Mouse (Mus musculus): Measurements from ENCODE around the gene Fnip2. TPM values are rescaled to one million over a fixed set of nuclear protein-coding genes. Genes with fewer than 3 reads are reported as not detected.

The Fnip2 gene
- 21.6 and 29.1 TPM in 2 replicates for total RNA-seq (2012; rRNA removed)

DNA sequence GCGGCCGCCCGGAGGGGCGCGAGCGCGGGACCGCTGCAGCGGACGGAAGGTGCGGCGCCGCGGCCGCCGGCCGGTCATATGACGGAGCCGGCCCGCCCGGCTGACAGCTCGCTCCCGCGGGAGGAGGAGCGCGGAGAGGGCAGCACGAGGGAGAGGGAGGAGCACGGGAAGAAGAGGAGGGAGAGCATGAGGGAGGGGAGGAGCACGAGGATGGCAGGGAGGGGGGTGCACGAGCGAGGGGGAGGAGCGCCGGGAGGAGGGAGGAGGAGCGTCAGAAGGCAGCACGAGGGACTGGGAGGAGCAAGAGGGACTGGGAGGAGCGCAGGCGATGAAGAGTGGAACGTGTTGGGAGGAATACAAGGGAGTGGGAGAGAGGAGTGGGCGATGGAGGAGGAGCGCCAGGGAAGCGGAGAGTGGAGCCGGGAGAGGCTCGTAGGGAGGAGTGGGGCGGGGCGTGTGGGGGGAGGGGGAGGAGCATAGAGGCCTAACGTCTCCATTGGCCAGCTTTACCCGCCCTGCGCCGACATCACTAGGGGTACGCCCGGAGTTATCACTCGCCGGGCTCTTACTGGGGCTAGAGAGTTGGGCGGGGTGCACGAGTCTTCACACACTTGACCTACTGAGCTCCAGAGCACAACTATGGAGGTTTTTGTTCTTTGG is at the start of gene Fnip2:
Gene Fnip2, minus strand, starts transcription at position 94 of the 660 bp plus-strand sequence.
- H3K27ac ChIP-seq (ENCODE audit: insufficient read depth, low read depth, low read length, poor library complexity, severe bottlenecking), result peak within 1 kb of the TSS; percentile 64
- no peaks in the 10 kb centered on the region for H3K9me3 ChIP-seq (ENCODE audit: control insufficient read depth, insufficient read depth, low read depth, low read length)
- TF ChIP-seq ZNF384 (IDR thresholded peaks at IDR 0.05; ENCODE audit: low read depth, low read length) (no peak), ZC3H11A (IDR thresholded peaks at IDR 0.05; ENCODE audit: borderline replicate concordance, low read depth, low read length) (no peak), HCFC1 (IDR thresholded peaks at IDR 0.05; ENCODE audit: borderline replicate concordance, insufficient read depth, low read length) (0 out of 2 replicates have a peak, but pooled peaks have one; percentile 21), MAFK (IDR thresholded peaks at IDR 0.05; ENCODE audit: insufficient read depth, low read depth, low read length) (no peak)
- H3K36me3 ChIP-seq (ENCODE audit: control insufficient read depth, insufficient read depth, low read length, poor library complexity, severe bottlenecking), result no peaks in the 10 kb centered on the region
- peak; percentile 97 for DNase-seq (ENCODE audit: low read depth, low spot score)
- H3K4me3 ChIP-seq (ENCODE audit: insufficient read depth in 1 of 2, low read depth in 1 of 2, low read length in 2 of 2, poor library complexity in 1 of 2, severe bottlenecking in 1 of 2), result peak within 1 kb of the TSS; percentile 89 to 91
- in situ Hi-C loops (cut with MboI; ENCODE audit: low sequenced_read_pairs in 2 of 2, unreplicated experiment in 2 of 2), result no loop called here
- H3K4me1 ChIP-seq (ENCODE audit: control insufficient read depth in 2 of 2, insufficient read depth in 2 of 2, low read length in 2 of 2, poor library complexity in 1 of 2), result peaks cover 5 to 8% of the 10 kb centered on the region in 2 experiments
- peak within 1 kb of the TSS; percentile 89 for H3K9ac ChIP-seq (ENCODE audit: insufficient read depth, low read depth, low read length, poor library complexity, severe bottlenecking)

DNA sequence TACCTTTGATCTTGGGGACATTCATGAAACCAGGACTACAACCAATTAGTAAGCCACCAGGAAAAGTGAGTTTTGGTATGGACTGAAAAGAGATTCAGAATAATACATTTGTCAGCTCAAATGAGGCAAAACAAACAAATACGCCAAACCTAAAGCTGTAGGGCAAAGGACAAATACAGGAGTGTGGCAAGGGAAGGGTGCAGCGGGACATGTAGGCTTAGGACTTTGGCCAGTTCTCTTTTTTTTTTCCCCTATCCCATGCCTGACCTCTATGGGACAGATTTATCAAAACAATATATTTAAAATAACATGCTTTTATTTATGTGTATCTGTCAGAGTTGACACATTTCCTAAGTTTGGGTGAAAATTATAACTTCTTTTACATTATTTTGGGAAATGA is 42.3 kb upstream of the Fnip2 start:
- TF ChIP-seq CHD2 (IDR thresholded peaks at IDR 0.05; ENCODE audit: low read depth, low read length), result no peak
- no peak for TF ChIP-seq ZC3H11A (IDR thresholded peaks at IDR 0.05; ENCODE audit: borderline replicate concordance, low read depth, low read length)
- Histone ChIP-seq H3K9me3 (ENCODE audit: control insufficient read depth, insufficient read depth, low read depth, low read length) (no peaks in the 10 kb centered on the region), H3K27ac (ENCODE audit: insufficient read depth, low read depth, low read length, poor library complexity, severe bottlenecking) (no peak overlapping the region), H3K4me3 (ENCODE audit: insufficient read depth in 1 of 2, low read depth in 1 of 2, low read length in 2 of 2, poor library complexity in 1 of 2, severe bottlenecking in 1 of 2) (no peak overlapping the region), H3K36me3 (ENCODE audit: control insufficient read depth, insufficient read depth, low read length, poor library complexity, severe bottlenecking) (peaks cover 2% of the 10 kb centered on the region; the same call in 1 of the 2 replicates), H3K9ac (ENCODE audit: insufficient read depth, low read depth, low read length, poor library complexity, severe bottlenecking) (no peak overlapping the region), H3K4me1 (ENCODE audit: control insufficient read depth in 2 of 2, insufficient read depth in 2 of 2, low read length in 2 of 2, poor library complexity in 1 of 2) (no peaks in the 10 kb centered on the region)
- DNase-seq (ENCODE audit: low read depth, low spot score), result no peak
- in situ Hi-C loops (cut with MboI; ENCODE audit: low sequenced_read_pairs in 2 of 2, unreplicated experiment in 2 of 2), result no loop called here

DNA sequence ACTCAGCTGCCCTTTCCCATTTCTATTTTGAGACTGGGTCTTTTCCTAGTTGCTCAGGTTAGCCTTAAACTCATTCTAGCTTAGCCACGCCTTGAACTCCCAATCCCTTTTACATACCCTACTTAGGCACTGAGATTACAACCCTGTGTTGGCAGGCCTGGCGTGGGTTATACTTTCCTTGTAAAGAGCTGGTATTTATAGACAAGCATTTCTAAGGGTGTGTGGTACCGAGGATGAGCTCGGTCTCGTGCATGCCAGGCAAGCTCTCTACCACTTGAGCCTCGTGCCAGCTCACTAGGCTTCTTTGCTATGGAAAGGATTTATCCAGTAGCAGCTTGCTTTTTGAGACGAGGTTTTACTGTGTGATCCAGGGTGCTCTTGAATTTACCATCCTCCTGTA is 27.9 kb upstream of the Fnip2 start:
- DNase-seq (ENCODE audit: low read depth, low spot score), result no peak
- peaks cover 44% of the 10 kb centered on the region for H3K36me3 ChIP-seq (ENCODE audit: control insufficient read depth, insufficient read depth, low read length, poor library complexity, severe bottlenecking)
- peaks cover 0 to 4% of the 10 kb centered on the region in 2 experiments; a peak in 1 of 4 replicates for H3K4me1 ChIP-seq (ENCODE audit: control insufficient read depth in 2 of 2, insufficient read depth in 2 of 2, low read length in 2 of 2, poor library complexity in 1 of 2)
- H3K4me3 ChIP-seq (ENCODE audit: insufficient read depth in 1 of 2, low read depth in 1 of 2, low read length in 2 of 2, poor library complexity in 1 of 2, severe bottlenecking in 1 of 2), result no peak overlapping the region
- no peak for TF ChIP-seq ZNF384 (IDR thresholded peaks at IDR 0.05; ENCODE audit: low read depth, low read length)
- no peak for TF ChIP-seq ZC3H11A (IDR thresholded peaks at IDR 0.05; ENCODE audit: borderline replicate concordance, low read depth, low read length)
- TF ChIP-seq HCFC1 (IDR thresholded peaks at IDR 0.05; ENCODE audit: borderline replicate concordance, insufficient read depth, low read length), result no peak
- TF ChIP-seq CHD2 (IDR thresholded peaks at IDR 0.05; ENCODE audit: low read depth, low read length), result no peak
- TF ChIP-seq MAFK (IDR thresholded peaks at IDR 0.05; ENCODE audit: insufficient read depth, low read depth, low read length), result no peak
- H3K9me3 ChIP-seq (ENCODE audit: control insufficient read depth, insufficient read depth, low read depth, low read length), result no peaks in the 10 kb centered on the region
- H3K9ac ChIP-seq (ENCODE audit: insufficient read depth, low read depth, low read length, poor library complexity, severe bottlenecking), result peak overlapping the region; percentile 28; the same call in 1 of the 2 replicates
- H3K27ac ChIP-seq (ENCODE audit: insufficient read depth, low read depth, low read length, poor library complexity, severe bottlenecking), result no peak overlapping the region
- in situ Hi-C loops (cut with MboI; ENCODE audit: low sequenced_read_pairs in 2 of 2, unreplicated experiment in 2 of 2), result loop anchor here (25.0 kb wide), 1 partner anchor 383 kb away; no protein-coding TSS in a partner anchor

DNA sequence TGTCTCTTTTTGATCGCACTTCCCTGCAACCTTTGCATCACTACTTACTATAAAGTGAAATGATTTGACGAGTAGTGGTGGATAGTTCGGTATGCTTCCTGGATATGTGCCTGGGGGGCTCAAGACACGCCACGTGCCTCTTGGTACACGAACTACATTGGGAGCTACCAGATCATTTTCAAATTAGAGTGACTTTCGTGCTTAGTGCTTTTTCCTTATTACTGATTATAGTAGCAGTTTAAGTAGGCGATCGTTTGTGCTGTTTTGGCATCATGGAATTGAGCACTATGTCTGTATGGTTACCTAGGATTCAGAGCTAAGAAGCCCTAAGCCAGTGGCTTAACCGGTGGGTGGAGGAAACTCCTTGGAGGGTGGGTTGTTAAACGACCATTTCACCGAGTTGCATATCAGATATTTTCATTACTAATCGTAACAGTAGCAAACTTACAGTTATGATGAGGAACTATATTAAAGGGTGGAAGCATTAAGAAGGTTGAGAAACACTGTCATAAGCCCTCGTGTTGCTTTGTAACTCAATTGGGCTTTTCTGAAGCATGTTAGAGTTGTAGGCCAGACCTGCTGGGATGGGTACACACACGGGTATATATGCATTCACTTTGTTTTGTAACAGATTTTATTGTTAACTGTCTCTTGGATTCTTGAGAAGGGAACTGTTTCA is 24.3 kb upstream of the Fnip2 start:
- H3K9ac ChIP-seq (ENCODE audit: insufficient read depth, low read depth, low read length, poor library complexity, severe bottlenecking), result peak overlapping the region; percentile 98
- no peak for DNase-seq (ENCODE audit: low read depth, low spot score)
- H3K4me1 ChIP-seq (ENCODE audit: control insufficient read depth in 2 of 2, insufficient read depth in 2 of 2, low read length in 2 of 2, poor library complexity in 1 of 2), result peaks cover 0 to 4% of the 10 kb centered on the region in 2 experiments; a peak in 1 of 4 replicates
- H3K27ac ChIP-seq (ENCODE audit: insufficient read depth, low read depth, low read length, poor library complexity, severe bottlenecking), result peak overlapping the region; percentile 81
- H3K36me3 ChIP-seq (ENCODE audit: control insufficient read depth, insufficient read depth, low read length, poor library complexity, severe bottlenecking), result peaks cover 27% of the 10 kb centered on the region
- TF ChIP-seq HCFC1 (IDR thresholded peaks at IDR 0.05; ENCODE audit: borderline replicate concordance, insufficient read depth, low read length) (no peak), MAFK (IDR thresholded peaks at IDR 0.05; ENCODE audit: insufficient read depth, low read depth, low read length) (no peak), ZC3H11A (IDR thresholded peaks at IDR 0.05; ENCODE audit: borderline replicate concordance, low read depth, low read length) (no peak), CHD2 (IDR thresholded peaks at IDR 0.05; ENCODE audit: low read depth, low read length) (no peak), ZNF384 (IDR thresholded peaks at IDR 0.05; ENCODE audit: low read depth, low read length) (no peak)
- in situ Hi-C loops (cut with MboI; ENCODE audit: low sequenced_read_pairs in 2 of 2, unreplicated experiment in 2 of 2), result loop anchor here (25.0 kb wide), 1 partner anchor 380 kb away; no protein-coding TSS in a partner anchor
- H3K4me3 ChIP-seq (ENCODE audit: insufficient read depth in 1 of 2, low read depth in 1 of 2, low read length in 2 of 2, poor library complexity in 1 of 2, severe bottlenecking in 1 of 2), result peak overlapping the region; percentile 93 to 98
- no peaks in the 10 kb centered on the region for H3K9me3 ChIP-seq (ENCODE audit: control insufficient read depth, insufficient read depth, low read depth, low read length)
